Comparison of ENCODE assay signal across 8 mouse cellular contexts in genomic region chr13:60173591-60174524, GRCm38 (mm10). TPM values are rescaled to one million over a fixed set of nuclear protein-coding genes. Genes with fewer than 3 reads are reported as not detected.
DNase-seq lines count a peak whose midpoint lies in the region; ATAC-seq lines count a peak whose summit lies in the region.

No protein-coding gene starts in this region.

- ATAC-seq in forebrain, embryonic 14.5 days: no peak
- ATAC-seq in lung, embryonic 15.5 days (ENCODE audit: borderline replicate concordance, extremely low read depth, low FRiP score, low TSS enrichment): no peak
- ATAC-seq in stomach, embryonic 16.5 days (ENCODE audit: insufficient read depth, low FRiP score): no peak

- H3K36me3 ChIP-seq in forebrain, embryonic 14.5 days (ENCODE audit: control insufficient read depth, insufficient read depth, low read length): no peaks in the 10 kb centered on the region
- H3K36me3 ChIP-seq in lung, embryonic 15.5 days: no peaks in the 10 kb centered on the region
- no peaks in the 10 kb centered on the region for H3K36me3 ChIP-seq in stomach, embryonic 16.5 days (ENCODE audit: control insufficient read depth, insufficient read depth, low read length)

- H3K9me3 ChIP-seq in forebrain, embryonic 14.5 days (replicated peaks; ENCODE audit: control insufficient read depth, low read length): no peaks in the 10 kb centered on the region
- H3K9me3 ChIP-seq in lung, embryonic 15.5 days: no peaks in the 10 kb centered on the region
- H3K9me3 ChIP-seq in stomach, embryonic 16.5 days (replicated peaks; ENCODE audit: control insufficient read depth, low read length): no peaks in the 10 kb centered on the region

- DNase-seq in Muller cell, postnatal 12 days (ENCODE audit: inconsistent ontology term): peak; percentile 17
- peak; percentile 74 for DNase-seq in forebrain, embryonic 14.5 days (ENCODE audit: low spot score)
- DNase-seq in hindlimb bud, embryonic 11.5 days (ENCODE audit: extremely low spot score, low read depth, low spot score): peak; percentile 37
- no peak for DNase-seq in testis, postnatal 14 days (ENCODE audit: low spot score)
- no peak for DNase-seq in c-Kit-positive CD71-positive TER-119-positive erythroid progenitor cells, embryonic 14.5 days (ENCODE audit: low spot score)
- no peak for DNase-seq in right cerebral cortex, postnatal 14 days

- H3K9ac ChIP-seq in forebrain, embryonic 14.5 days (ENCODE audit: low read length): peak overlapping the region; percentile 95
- no peak overlapping the region for H3K9ac ChIP-seq in lung, embryonic 15.5 days
- H3K9ac ChIP-seq in stomach, embryonic 16.5 days (ENCODE audit: low read length): peak overlapping the region; percentile 62

- H3K27me3 ChIP-seq in forebrain, embryonic 14.5 days (replicated peaks; ENCODE audit: control insufficient read depth, insufficient read depth, low read length): peaks cover 10% of the 10 kb centered on the region; the same call in 1 of the 2 replicates
- H3K27me3 ChIP-seq in lung, embryonic 15.5 days: peaks cover 71% of the 10 kb centered on the region
- peaks cover 19% of the 10 kb centered on the region for H3K27me3 ChIP-seq in stomach, embryonic 16.5 days (ENCODE audit: control insufficient read depth, insufficient read depth, low read length)

- H3K27ac ChIP-seq in forebrain, embryonic 14.5 days (ENCODE audit: low read depth, low read length): 0 out of 2 replicates have a peak overlapping the region, but pooled peaks have one; percentile 44
- H3K27ac ChIP-seq in lung, embryonic 15.5 days: no peak overlapping the region
- peak overlapping the region; percentile 56 for H3K27ac ChIP-seq in stomach, embryonic 16.5 days (ENCODE audit: low read length)

- H3K4me3 ChIP-seq in forebrain, embryonic 14.5 days (ENCODE audit: low read depth, low read length): peak overlapping the region; percentile 81
- 0 out of 2 replicates have a peak overlapping the region, but pooled peaks have one; percentile 9 for H3K4me3 ChIP-seq in lung, embryonic 15.5 days
- H3K4me3 ChIP-seq in stomach, embryonic 16.5 days (replicated peaks; ENCODE audit: low read length): peak overlapping the region; percentile 73

- peaks cover 30% of the 10 kb centered on the region for H3K4me1 ChIP-seq in forebrain, embryonic 14.5 days (ENCODE audit: control insufficient read depth, insufficient read depth, low read length)
- peaks cover 28% of the 10 kb centered on the region for H3K4me1 ChIP-seq in lung, embryonic 15.5 days
- peaks cover 5% of the 10 kb centered on the region; the same call in 1 of the 2 replicates for H3K4me1 ChIP-seq in stomach, embryonic 16.5 days (ENCODE audit: control insufficient read depth, insufficient read depth, low read length)

- H3K4me2 ChIP-seq in forebrain, embryonic 14.5 days (ENCODE audit: low read length): peak overlapping the region; percentile 90
- peak overlapping the region; percentile 92 for H3K4me2 ChIP-seq in lung, embryonic 15.5 days
- peak overlapping the region; percentile 90 for H3K4me2 ChIP-seq in stomach, embryonic 16.5 days (ENCODE audit: low read depth, low read length)

- 2% methylated on average over 12 of the region's 12 CpGs for WGBS in forebrain, embryonic 14.5 days
- 10% methylated on average over 12 of the region's 12 CpGs for WGBS in lung, embryonic 15.5 days
- 11% methylated on average over 12 of the region's 12 CpGs for WGBS in stomach, embryonic 16.5 days

RNA-seq across cellular contexts. Expression of gene Gas1, which starts 3.3 kb away (rescaled TPM):
- 30.5 and 40.6 TPM in 2 replicates for polyA plus RNA-seq in forebrain, embryonic 14.5 days (2014; fragmentation: Nextera tagmentation; extraction: Ambion mirVana)
- polyA plus RNA-seq in lung, embryonic 15.5 days (2015; fragmentation: Nextera tagmentation; extraction: Ambion mirVana): 24.4 and 25.2 TPM in 2 replicates
- polyA plus RNA-seq in stomach, embryonic 16.5 days (2015; fragmentation: Nextera tagmentation; extraction: Ambion mirVana): 24.0 and 35.4 TPM in 2 replicates

Comparison
In these comparisons a context has a peak if more than half of its experiments do, and no peak if none do; other contexts are left out.
1. DNase-seq: peak in Muller cell, postnatal 12 days (single experiment), forebrain, embryonic 14.5 days (single experiment) and hindlimb bud, embryonic 11.5 days (single experiment); none in testis, postnatal 14 days (single experiment), c-Kit-positive CD71-positive TER-119-positive erythroid progenitor cells, embryonic 14.5 days (single experiment) and right cerebral cortex, postnatal 14 days (single experiment).
2. H3K4me3 ChIP-seq: peak in every context shown above with its lines; median percentile 81 in forebrain, embryonic 14.5 days; 73 in stomach, embryonic 16.5 days; 9 in lung, embryonic 15.5 days.
3. Peak in every context shown above with its lines, with median percentiles within 50 percentile points of each other: H3K4me2 ChIP-seq.